Mouse (Mus musculus) intestine, postnatal 0 days (tissue): ENCODE measurements at regions not wholly inside any gene's neighbourhood (a gene's known extent, or its start where the extent isn't known, plus 50 kb on each side); places are given as distances from the start of the nearest gene placed in this dataset.

Experiments
- ATAC-seq: fragments of 200-750 bp; cut with Nextera tagmentation; 2 replicates; pipeline ENCODE4 v1.8.0; 2017; ENCODE audit warnings: mild to moderate bottlenecking, moderate TSS enrichment, moderate library complexity
- H3K27ac ChIP-seq: fragments of 300-500 bp; sonication (generic); 2 replicates; pipeline ENCODE4 v1.5.1; 2014; ENCODE audit warnings: mild to moderate bottlenecking, low read depth, low read length, moderate library complexity
- H3K27me3 ChIP-seq: fragments of 300-500 bp; sonication (generic); replicated peaks from 2 replicates; pipeline ENCODE4 v1.6.1; 2014; ENCODE audit warnings: low read length, mixed read lengths; ENCODE audit not compliant: control insufficient read depth, insufficient read depth
- H3K36me3 ChIP-seq: fragments of 300-500 bp; sonication (generic); 2 replicates; pipeline ENCODE4 v1.6.1; 2014; ENCODE audit warnings: mild to moderate bottlenecking, moderate library complexity; ENCODE audit not compliant: control insufficient read depth, insufficient read depth
- H3K4me1 ChIP-seq: fragments of 300-500 bp; sonication (generic); replicated peaks from 2 replicates; pipeline ENCODE4 v1.6.1; 2014; ENCODE audit warnings: antibody characterized with exemption, low read length, mixed read lengths; ENCODE audit not compliant: control insufficient read depth, insufficient read depth
- H3K4me2 ChIP-seq: fragments of 300-500 bp; sonication (generic); replicated peaks from 2 replicates; pipeline ENCODE4 v1.6.1; 2014; ENCODE audit warnings: low read depth, mild to moderate bottlenecking, moderate library complexity
- H3K4me3 ChIP-seq: fragments of 300-500 bp; sonication (generic); 2 replicates; pipeline ENCODE4 v1.5.1; 2014; ENCODE audit warnings: low read depth, low read length
- H3K9ac ChIP-seq: fragments of 300-500 bp; sonication (generic); 2 replicates; pipeline ENCODE4 v1.6.1; 2014; ENCODE audit warnings: mild to moderate bottlenecking, low read depth, low read length
- H3K9me3 ChIP-seq: fragments of 300-500 bp; sonication (generic); 2 replicates; pipeline ENCODE4 v1.6.1; 2016; ENCODE audit warnings: mixed run types; ENCODE audit not compliant: control insufficient read depth
- CTCF ChIP-seq: sonication (generic); IDR thresholded peaks from 2 replicates; pipeline ENCODE4 v1.5.1; 2016; ENCODE audit warnings: low read depth, mild to moderate bottlenecking, control low read depth, antibody characterized with exemption, moderate library complexity
- WGBS: fragments of 180-500 bp; shearing (Covaris S2); extraction: QIAGEN DNeasy Blood & Tissue Kit; methylation state at CpG from one replicate; pipeline ENCODE4 v1.1.7; 2014; 5-methylcytosine and 5-hydroxymethylcytosine counted together

- peak; percentile 90 for ATAC-seq
- H3K9ac ChIP-seq = no peak overlapping the region
- H3K4me3 ChIP-seq = no peak overlapping the region
- no peaks in the 10 kb centered on the region for H3K9me3 ChIP-seq
- H3K4me1 ChIP-seq = no peaks in the 10 kb centered on the region
- WGBS = 31% methylated on average over 1 of the region's 1 CpGs
- no peak overlapping the region; the same call in 1 of the 2 replicates for H3K27ac ChIP-seq
- TF ChIP-seq CTCF = no peak
- H3K36me3 ChIP-seq = no peaks in the 10 kb centered on the region
- no peak overlapping the region for H3K4me2 ChIP-seq
- H3K27me3 ChIP-seq = no peaks in the 10 kb centered on the region
These were observed 72.7 kb upstream of the Gprin3 start for GRCm38 (mm10) chr6:59498800-59499199.

- Histone ChIP-seq H3K27me3 (no peaks in the 10 kb centered on the region), H3K27ac (no peak overlapping the region), H3K4me3 (no peak overlapping the region), H3K9me3 (no peaks in the 10 kb centered on the region), H3K4me1 (no peaks in the 10 kb centered on the region), H3K36me3 (no peaks in the 10 kb centered on the region), H3K9ac (no peak overlapping the region), H3K4me2 (no peak overlapping the region)
- peak; percentile 64 for ATAC-seq
- WGBS = 32% methylated on average over 7 of the region's 7 CpGs
- TF ChIP-seq CTCF = peak; percentile 86
These were observed 72.0 kb upstream of the Gprin3 start for GRCm38 (mm10) chr6:59498079-59498478.

- Histone ChIP-seq H3K9ac (no peak overlapping the region), H3K9me3 (no peaks in the 10 kb centered on the region), H3K4me2 (no peak overlapping the region), H3K4me3 (no peak overlapping the region), H3K36me3 (no peaks in the 10 kb centered on the region), H3K4me1 (no peaks in the 10 kb centered on the region), H3K27me3 (no peaks in the 10 kb centered on the region), H3K27ac (no peak overlapping the region)
- ATAC-seq = no peak
- no peak for TF ChIP-seq CTCF
- WGBS = 72% methylated on average over 3 of the region's 3 CpGs
These were observed 63.0 kb upstream of the Gprin3 start for GRCm38 (mm10) chr6:59489001-59489575.

GRCm38 (mm10) chr6:59488386-59488785 is 62.3 kb upstream of the Gprin3 start:
- ATAC-seq = no peak
- Histone ChIP-seq H3K4me2 (no peak overlapping the region), H3K27me3 (no peaks in the 10 kb centered on the region), H3K36me3 (no peaks in the 10 kb centered on the region), H3K4me3 (no peak overlapping the region), H3K4me1 (no peaks in the 10 kb centered on the region), H3K9ac (no peak overlapping the region), H3K9me3 (no peaks in the 10 kb centered on the region), H3K27ac (no peak overlapping the region)
- 68% methylated on average over 1 of the region's 1 CpGs for WGBS
- TF ChIP-seq CTCF = no peak

- H3K9me3 ChIP-seq = no peaks in the 10 kb centered on the region
- H3K36me3 ChIP-seq = no peaks in the 10 kb centered on the region
- TF ChIP-seq CTCF = no peak
- WGBS = 88% methylated on average over 3 of the region's 3 CpGs
- no peak overlapping the region for H3K9ac ChIP-seq
- H3K4me1 ChIP-seq = no peaks in the 10 kb centered on the region
- no peak overlapping the region for H3K4me3 ChIP-seq
- H3K27me3 ChIP-seq = no peaks in the 10 kb centered on the region
- no peak for ATAC-seq
- no peak overlapping the region for H3K27ac ChIP-seq
- no peak overlapping the region for H3K4me2 ChIP-seq
These were observed 57.9 kb upstream of the Gprin3 start for GRCm38 (mm10) chr6:59484004-59484403.

- ATAC-seq = peak; percentile 61
- 13% methylated on average over 3 of the region's 3 CpGs for WGBS
- Histone ChIP-seq H3K9ac (no peak overlapping the region), H3K27me3 (no peaks in the 10 kb centered on the region), H3K9me3 (no peaks in the 10 kb centered on the region), H3K4me1 (no peaks in the 10 kb centered on the region), H3K27ac (no peak overlapping the region), H3K4me3 (no peak overlapping the region), H3K36me3 (no peaks in the 10 kb centered on the region), H3K4me2 (no peak overlapping the region)
- peak; percentile 79 for TF ChIP-seq CTCF
These were observed 57.5 kb upstream of the Gprin3 start for GRCm38 (mm10) chr6:59483587-59483986.
